Comparison of ENCODE assay signal across 9 mouse cellular contexts in the genomic region with DNA sequence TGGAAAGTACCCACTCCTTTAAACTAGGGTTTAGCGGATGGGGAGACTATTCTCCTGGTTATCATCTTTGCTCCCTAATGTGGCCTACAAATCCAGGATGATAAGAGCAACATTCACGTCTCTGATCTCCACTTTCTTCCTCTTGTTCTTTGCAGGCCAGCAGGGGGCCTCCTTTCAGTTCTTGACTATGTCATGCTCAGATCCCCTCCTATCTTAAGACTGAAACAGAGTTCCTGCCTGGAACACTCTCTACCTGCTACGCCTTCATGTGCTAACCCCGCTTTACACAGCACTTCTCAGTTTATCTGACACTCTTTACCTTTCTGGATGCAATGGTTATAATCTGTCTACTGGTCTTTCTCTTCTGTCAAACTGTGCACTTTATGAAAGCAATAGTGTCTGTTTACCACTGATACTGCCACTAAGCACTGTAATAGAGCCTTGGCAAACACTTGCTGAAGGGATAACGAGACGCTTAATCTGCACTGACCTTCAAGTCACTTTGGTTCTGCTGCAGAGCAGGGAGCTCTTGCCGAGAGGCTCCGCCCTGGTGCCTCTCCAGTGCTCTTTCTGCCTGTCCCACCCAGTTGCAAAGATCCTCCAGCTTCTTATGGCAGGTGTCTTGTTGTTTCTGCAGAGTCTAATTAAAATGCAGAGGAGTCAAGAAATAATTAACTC.
A peak's percentile ranks its signal among the peaks of the same experiment; 100 is the strongest.
DNase-seq lines count a peak whose midpoint lies in the region; ATAC-seq lines count a peak whose summit lies in the region.
"Had no signal": no experiment of that assay in that cellular context is flagged by ENCODE, and none has a peak within 500 bp of the region (broad histone marks: within the 10 kb centered on the region; RNA-seq: fewer than 3 reads in every experiment).

No protein-coding gene starts in this region.

- H3K27ac ChIP-seq in heart, embryonic 13.5 days (replicated peaks), result peak overlapping the region; percentile 86
- H3K27ac ChIP-seq: liver, embryonic 15.5 days had no signal

- peaks cover 95% of the 10 kb centered on the region for H3K36me3 ChIP-seq in heart, embryonic 13.5 days

- WGBS in heart, embryonic 13.5 days, result 46% methylated on average over 8 of the region's 8 CpGs

- H3K27me3 ChIP-seq in heart, embryonic 13.5 days (replicated peaks), result no peaks in the 10 kb centered on the region
- H3K27me3 ChIP-seq: liver, embryonic 15.5 days had no signal

- H3K4me2 ChIP-seq in heart, embryonic 13.5 days, result 0 out of 2 replicates have a peak overlapping the region, but pooled peaks have one; percentile 7
- H3K4me2 ChIP-seq: liver, embryonic 15.5 days had no signal

- ATAC-seq in heart, embryonic 13.5 days (ENCODE audit: extremely low read depth, insufficient number of reproducible peaks, low FRiP score, low TSS enrichment), result no peak

- H3K4me3 ChIP-seq in heart, embryonic 13.5 days, result no peak overlapping the region
- H3K4me3 ChIP-seq: liver, embryonic 15.5 days had no signal

- H3K9me3 ChIP-seq in heart, embryonic 13.5 days, result no peaks in the 10 kb centered on the region
- H3K9me3 ChIP-seq: liver, embryonic 15.5 days had no signal

- H3K9ac ChIP-seq in heart, embryonic 13.5 days, result 0 out of 2 replicates have a peak overlapping the region, but pooled peaks have one; percentile 37
- H3K9ac ChIP-seq: liver, embryonic 15.5 days had no signal

- peak; percentile 36 for DNase-seq in embryo, embryonic 11 days
- DNase-seq in embryo, embryonic 10 days (ENCODE audit: low spot score), result no peak
- DNase-seq in lung, postnatal 14 days, result peak; percentile 18
- no peak for DNase-seq in lung, postnatal 25 days (ENCODE audit: low spot score)
- DNase-seq in retina, postnatal 1 day, result peak; percentile 9
- DNase-seq in neural tube, embryonic 10.5 days (ENCODE audit: extremely low spot score, low spot score), result no peak
- DNase-seq in adrenal gland, adult 8-10 months, result no peak

- H3K4me1 ChIP-seq in heart, embryonic 13.5 days, result peaks cover 50% of the 10 kb centered on the region
- H3K4me1 ChIP-seq: liver, embryonic 15.5 days had no signal

Comparison
In these comparisons a context has a peak if more than half of its experiments do, and no peak if none do; other contexts are left out.
1. DNase-seq: peak in embryo, embryonic 11 days (single experiment), lung, postnatal 14 days (single experiment) and retina, postnatal 1 day (single experiment); none in embryo, embryonic 10 days (single experiment), lung, postnatal 25 days (single experiment), neural tube, embryonic 10.5 days (single experiment) and adrenal gland, adult 8-10 months (single experiment).